Mouse (Mus musculus): ENCODE measurements at regions not wholly inside any gene's neighbourhood (a gene's known extent, or its start where the extent isn't known, plus 50 kb on each side); places are given as distances from the start of the nearest gene placed in this dataset.

DNA sequence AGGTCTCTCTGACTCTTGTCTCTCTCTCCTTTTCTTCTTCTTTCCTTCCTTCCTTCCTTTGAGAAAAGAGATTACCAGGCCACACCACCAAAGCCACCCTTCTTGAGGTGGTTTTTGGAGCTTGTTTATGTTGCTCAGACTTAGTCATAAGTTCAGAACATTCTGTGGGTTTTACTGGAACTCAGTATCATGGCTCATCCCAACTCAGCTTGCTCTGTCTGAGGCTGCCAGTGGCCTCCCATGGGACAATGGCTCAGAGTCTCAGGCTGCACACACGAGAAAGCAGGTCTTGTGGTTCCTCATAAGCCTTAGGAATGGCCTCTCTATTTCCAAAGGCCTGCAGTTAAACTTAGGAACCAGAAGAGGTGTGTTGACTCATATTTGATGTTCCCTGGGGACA lies 1146.4 kb downstream of the Gsdmc2 start:
- TF ChIP-seq E2F4 (IDR thresholded peaks at IDR 0.05; ENCODE audit: borderline replicate concordance, low read depth, low read length) = no peak
- no peak for TF ChIP-seq GATA1 (IDR thresholded peaks at IDR 0.05; ENCODE audit: low read depth, low read length)
- TF ChIP-seq RCOR1 (IDR thresholded peaks at IDR 0.05; ENCODE audit: low read depth, low read length) = no peak
- TF ChIP-seq MYB (IDR thresholded peaks at IDR 0.05; ENCODE audit: low read depth, low read length) = no peak
- TF ChIP-seq MAFK (IDR thresholded peaks at IDR 0.05; ENCODE audit: borderline replicate concordance, low read depth, low read length) = no peak
- no peak for TF ChIP-seq CTCF (IDR thresholded peaks at IDR 0.05 in 2 of 3, conservative IDR thresholded peaks at IDR 0.05 in 1 of 3; ENCODE audit: control insufficient read depth in 1 of 3, insufficient read depth in 1 of 3, low read depth in 2 of 3, low read length in 3 of 3, poor library complexity in 1 of 3, severe bottlenecking in 1 of 3)
- no peak for TF ChIP-seq USF1 (IDR thresholded peaks at IDR 0.05; ENCODE audit: low read depth, low read length)
- TF ChIP-seq TAL1 (IDR thresholded peaks at IDR 0.05; ENCODE audit: low read length) = no peak
